Mouse (Mus musculus): ENCODE results near the gene Vnn1. TPM values are rescaled to one million over a fixed set of nuclear protein-coding genes. Genes with fewer than 3 reads are reported as not detected.

Vnn1 gene
- total RNA-seq (2021), result under 1 TPM; 0.31 to 0.56 TPM

GRCm38 (mm10) chr10:23894601-23895349 is at the start of gene Vnn1:
Gene Vnn1, plus strand, starts transcription at chr10:23894688.
- no peak for DNase-seq (ENCODE audit: low spot score)
- intact Hi-C loops (cut with DNase I), result no loop called here

DNA sequence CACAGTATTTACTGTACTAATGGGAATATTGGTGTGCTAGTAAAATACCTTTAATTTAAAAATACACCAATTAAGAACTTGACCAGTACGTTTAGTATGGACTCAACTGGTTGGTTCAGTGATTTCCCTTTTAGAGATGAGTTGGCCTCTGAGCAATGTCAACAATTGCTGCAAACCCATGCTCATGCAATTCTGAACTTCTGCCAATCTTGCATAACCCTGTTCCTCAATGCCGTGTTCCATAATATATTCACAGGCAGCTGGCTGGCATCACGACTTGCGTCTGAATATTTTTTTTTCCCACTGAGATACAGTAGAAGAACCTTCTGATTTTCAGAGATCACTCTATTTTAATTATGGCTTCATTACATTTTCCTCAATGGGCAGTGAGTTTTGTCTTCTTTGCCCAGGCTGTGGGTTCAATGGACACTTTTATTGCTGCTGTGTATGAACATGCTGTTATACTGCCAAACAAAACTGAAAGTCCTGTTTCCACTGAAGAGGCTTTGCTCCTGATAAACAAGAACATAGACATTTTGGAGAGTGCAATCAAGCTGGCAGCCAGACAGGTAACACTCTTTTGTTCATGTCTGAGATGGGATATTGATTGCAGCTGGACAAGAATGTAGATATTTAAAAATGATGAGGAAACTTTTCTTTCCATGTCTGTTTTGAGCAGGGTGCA is 43.1 kb upstream of the Vnn1 start, which contains the start of gene Vnn3:
TSS of gene Vnn3 (plus strand) at position 235 of the 685 bp plus-strand sequence.
- intact Hi-C loops (cut with DNase I), result no loop called here
- DNase-seq (ENCODE audit: low spot score), result no peak

DNA sequence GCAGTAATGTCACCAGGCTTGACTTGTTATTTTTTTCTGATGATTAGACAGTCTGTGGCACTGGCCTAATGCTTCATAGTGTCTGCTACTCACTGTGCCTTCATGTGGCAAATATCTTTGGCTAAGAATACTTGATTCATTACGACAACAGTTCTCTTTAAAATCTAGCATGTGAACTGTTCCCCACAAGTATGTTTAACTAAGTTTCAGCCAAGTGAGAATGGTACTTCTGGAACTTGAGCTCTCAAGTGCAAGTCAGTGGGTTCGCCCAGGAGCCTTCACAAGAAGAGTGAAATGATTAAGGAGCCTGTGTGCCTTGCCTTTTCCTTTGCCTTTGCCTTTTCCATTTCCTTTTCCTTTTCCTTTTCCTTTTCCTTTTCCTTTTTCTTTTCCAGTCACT is 42.4 kb upstream of the Vnn1 start:
- DNase-seq (ENCODE audit: low spot score), result no peak
- intact Hi-C loops (cut with DNase I), result no loop called here

- no peak for DNase-seq (ENCODE audit: low spot score)
- intact Hi-C loops (cut with DNase I), result no loop called here
Observed at GRCm38 (mm10) chr10:23864362-23865312, 29.9 kb upstream of the Vnn1 start.

GRCm38 (mm10) chr10:23880695-23881094 is 13.8 kb upstream of the Vnn1 start:
- no peak for DNase-seq (ENCODE audit: low spot score)
- intact Hi-C loops (cut with DNase I), result no loop called here

- DNase-seq (ENCODE audit: low spot score), result no peak
- intact Hi-C loops (cut with DNase I), result no loop called here
Observed at GRCm38 (mm10) chr10:23884910-23885309, 9.6 kb upstream of the Vnn1 start.

DNA sequence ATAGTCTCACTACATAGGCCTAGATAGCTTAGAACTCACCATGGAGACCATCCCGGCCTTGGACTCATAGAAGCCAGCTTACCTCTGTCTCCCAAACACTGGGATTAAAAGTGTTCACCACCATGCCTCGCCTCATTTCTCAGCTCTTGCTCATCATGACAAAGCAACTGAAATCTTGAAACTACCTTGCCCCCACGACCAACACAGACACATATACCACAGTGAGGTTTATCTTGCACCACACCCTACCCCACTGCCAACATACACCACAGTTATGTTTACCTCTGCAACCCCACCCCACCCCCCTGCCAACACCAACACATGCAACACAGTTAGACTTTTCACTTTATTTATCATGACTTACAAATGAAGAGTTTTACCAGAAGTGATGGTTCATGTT is 8.4 kb upstream of the Vnn1 start:
- DNase-seq (ENCODE audit: low spot score), result no peak
- intact Hi-C loops (cut with DNase I), result no loop called here

- intact Hi-C loops (cut with DNase I), result no loop called here
- DNase-seq (ENCODE audit: low spot score), result no peak
Observed at GRCm38 (mm10) chr10:23892987-23893386, 1.5 kb upstream of the Vnn1 start.

DNA sequence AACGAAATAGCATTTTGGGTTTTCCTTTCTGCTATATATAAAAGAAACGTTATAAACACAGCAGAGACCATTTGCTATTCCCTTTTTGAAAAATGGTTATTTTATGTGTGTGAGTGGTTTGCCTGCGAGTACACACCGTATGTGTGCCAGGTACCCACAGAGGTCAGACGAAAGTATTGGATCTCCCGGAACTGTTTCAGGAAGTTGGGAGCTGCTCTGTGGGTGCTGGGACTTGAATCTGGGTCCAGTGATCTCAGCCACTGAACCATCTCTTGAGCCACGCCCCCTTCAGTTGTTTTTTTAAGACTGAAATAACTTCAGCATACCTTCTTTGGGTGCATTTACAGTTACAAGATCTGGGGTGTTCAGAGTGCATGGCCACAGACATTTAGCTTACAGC is 888 bp downstream of the Vnn1 start:
- DNase-seq (ENCODE audit: low spot score), result no peak
- intact Hi-C loops (cut with DNase I), result no loop called here

DNA sequence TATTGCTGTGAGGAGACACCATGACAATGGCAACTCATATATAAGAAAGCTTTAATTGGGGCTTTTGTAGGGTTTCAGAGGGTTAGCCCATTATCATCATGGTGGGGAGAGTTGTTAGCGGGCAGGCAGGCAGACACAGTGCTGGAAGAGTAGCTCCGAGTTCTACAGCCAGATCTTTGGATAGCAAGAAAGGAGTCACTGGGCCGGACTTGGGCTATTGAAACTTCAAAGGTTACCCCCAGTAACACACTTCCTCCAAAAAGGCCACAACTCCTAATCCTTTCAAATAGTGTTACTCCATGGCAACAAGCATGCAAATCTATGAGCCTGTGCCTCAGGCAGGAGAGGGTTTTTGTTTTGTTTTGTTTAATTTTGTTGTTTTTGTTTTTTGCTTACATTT is 6.6 kb downstream of the Vnn1 start:
- intact Hi-C loops (cut with DNase I), result no loop called here
- no peak for DNase-seq (ENCODE audit: low spot score)

DNA sequence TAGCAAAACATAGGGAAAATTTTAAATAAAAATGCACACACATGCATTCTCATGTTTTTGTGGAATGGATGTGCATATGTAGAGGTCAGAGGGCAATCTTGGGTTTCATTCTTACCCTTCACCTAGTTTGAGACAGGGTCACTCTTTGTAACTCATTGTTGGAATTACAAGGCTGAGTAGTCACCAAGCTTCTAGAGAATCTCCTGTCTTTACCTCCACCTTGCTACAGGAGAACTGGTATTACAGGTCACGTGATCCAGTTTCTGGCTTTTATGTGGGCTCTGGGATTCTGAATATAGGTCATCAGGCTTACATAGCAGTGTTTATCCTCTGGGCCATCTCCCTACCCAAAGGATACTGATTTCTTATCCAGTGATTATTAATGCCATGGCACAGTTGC is 11.2 kb downstream of the Vnn1 start:
- intact Hi-C loops (cut with DNase I), result no loop called here
- no peak for DNase-seq (ENCODE audit: low spot score)

DNA sequence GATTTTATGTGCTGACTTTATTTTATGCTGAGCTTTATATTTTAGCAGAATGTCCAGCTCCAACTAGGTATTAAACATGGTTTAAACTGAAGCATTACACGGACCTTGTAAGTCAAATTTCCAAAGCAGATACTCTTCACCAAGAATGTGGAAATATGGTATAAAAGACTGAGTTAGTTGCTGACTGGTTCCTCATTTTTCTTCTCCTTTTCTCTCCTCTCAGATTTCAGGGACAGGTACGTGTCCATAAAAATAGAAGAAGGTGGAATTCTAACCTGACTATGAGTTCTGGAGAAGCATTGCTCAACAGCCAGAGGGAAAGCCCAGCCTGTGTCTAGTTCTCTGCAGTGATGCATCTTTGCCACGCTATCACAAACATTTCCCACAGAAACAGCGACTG is 25.6 kb downstream of the Vnn1 start, which contains the start of gene Taar1:
TSS of gene Taar1 (plus strand) at position 301 of the 400 bp plus-strand sequence.
- intact Hi-C loops (cut with DNase I), result no loop called here
- no peak for DNase-seq (ENCODE audit: low spot score)

- DNase-seq (ENCODE audit: low spot score), result no peak
- intact Hi-C loops (cut with DNase I), result no loop called here
Observed at GRCm38 (mm10) chr10:23922468-23922867, 28.0 kb downstream of the Vnn1 start.

DNA sequence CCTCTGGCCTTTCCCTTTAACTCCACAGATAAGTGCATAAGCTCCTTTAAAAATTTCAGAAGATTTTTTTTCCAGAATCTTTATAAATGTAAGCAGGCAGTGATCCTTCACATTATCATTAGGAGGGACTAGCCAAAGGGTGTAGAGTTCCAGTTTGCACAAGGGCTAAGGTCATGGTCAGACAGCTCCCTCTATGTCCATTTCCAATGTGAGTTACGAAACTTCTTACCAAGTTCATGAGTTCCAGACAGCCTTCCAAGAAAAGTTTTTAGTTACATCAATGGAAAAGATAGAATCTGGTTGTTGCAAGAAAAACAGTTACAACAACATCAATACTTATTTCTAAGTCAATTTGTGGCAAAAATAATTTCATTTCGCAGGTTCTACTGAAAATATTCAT is 29.5 kb downstream of the Vnn1 start:
- DNase-seq (ENCODE audit: low spot score), result no peak
- intact Hi-C loops (cut with DNase I), result no loop called here

DNA sequence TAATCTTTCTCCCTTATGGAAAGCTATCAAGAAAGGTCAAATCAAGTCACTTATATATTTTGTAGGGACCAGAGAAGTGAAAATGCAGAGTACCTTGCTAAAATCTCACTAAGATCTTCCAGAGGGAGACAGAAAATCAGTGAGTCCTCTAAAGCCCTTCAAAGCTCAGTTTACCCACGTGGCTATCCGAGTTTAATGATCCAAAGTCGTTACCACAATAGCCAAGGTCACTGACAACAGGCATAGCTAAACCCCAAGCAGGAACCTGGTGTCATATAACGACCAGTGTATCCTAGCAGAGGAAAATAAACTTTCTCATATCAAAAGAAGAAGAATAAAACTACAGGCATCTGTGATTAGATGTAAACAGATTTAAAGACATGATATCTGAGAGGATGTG is 43.1 kb downstream of the Vnn1 start:
- DNase-seq (ENCODE audit: low spot score), result no peak
- intact Hi-C loops (cut with DNase I), result no loop called here

DNA sequence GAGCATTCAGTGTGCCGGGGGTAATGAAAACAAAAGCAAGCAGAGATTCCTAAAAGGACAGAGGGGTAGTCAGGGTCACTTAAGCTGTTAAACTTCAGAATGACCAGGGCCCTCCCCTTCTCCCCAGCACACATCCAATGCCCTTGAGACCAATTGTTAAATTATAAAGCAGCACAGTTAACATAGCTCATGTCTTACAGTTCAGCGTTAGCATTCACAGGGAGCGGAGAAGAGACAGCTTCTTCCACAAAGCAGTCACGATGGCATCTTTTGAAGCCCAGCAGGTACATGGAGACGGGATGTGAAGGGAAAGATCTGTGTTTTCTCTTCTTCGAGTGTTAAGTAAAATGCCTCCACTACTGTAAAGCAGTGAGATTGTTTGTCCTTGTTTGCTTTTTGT is 43.8 kb downstream of the Vnn1 start, which contains the start of gene Taar2:
TSS of gene Taar2 (plus strand) at position 261 of the 400 bp plus-strand sequence.
- no peak for DNase-seq (ENCODE audit: low spot score)
- intact Hi-C loops (cut with DNase I), result no loop called here

GRCm38 (mm10) chr10:23942465-23942864 is 48.0 kb downstream of the Vnn1 start:
- DNase-seq (ENCODE audit: low spot score), result no peak
- intact Hi-C loops (cut with DNase I), result no loop called here

DNA sequence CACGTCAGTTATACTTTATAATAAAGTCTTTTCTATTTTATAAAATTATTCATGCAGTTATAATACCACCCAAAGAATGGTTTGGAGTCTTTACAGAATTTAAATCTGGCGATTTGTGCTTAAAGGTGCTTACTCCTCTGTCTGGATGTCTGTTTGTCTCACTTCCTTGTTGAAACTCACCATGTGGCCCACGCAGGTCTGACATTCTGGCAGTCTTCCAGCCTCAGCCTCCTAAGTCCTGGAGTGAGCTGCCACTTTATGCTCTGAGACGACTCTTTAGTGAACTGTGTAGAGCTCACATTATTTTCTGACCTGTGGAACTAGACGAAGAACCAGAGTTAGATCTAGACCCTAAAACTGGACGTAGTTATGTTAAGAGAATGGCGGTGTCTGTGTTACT is 53.5 kb downstream of the Vnn1 start:
- intact Hi-C loops (cut with DNase I), result no loop called here
- DNase-seq (ENCODE audit: low spot score), result no peak

DNA sequence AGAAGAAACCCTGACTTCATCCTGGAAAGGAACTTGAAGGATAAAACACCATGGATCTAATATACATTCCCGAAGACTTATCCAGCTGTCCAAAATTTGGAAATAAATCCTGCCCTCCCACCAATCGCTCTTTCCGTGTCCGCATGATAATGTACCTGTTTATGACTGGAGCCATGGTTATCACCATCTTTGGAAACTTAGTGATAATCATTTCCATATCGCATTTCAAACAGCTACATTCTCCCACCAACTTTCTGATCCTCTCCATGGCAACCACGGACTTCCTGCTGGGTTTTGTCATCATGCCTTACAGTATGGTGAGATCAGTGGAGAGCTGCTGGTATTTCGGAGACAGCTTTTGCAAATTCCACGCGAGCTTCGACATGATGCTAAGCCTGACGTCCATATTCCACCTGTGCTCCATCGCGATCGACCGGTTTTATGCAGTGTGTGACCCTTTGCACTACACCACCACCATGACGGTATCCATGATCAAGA is 55.1 kb downstream of the Vnn1 start, which contains the start of gene Taar3:
TSS of gene Taar3 (plus strand) at position 51 of the 498 bp plus-strand sequence.
- DNase-seq (ENCODE audit: low spot score), result no peak
- intact Hi-C loops (cut with DNase I), result no loop called here

DNA sequence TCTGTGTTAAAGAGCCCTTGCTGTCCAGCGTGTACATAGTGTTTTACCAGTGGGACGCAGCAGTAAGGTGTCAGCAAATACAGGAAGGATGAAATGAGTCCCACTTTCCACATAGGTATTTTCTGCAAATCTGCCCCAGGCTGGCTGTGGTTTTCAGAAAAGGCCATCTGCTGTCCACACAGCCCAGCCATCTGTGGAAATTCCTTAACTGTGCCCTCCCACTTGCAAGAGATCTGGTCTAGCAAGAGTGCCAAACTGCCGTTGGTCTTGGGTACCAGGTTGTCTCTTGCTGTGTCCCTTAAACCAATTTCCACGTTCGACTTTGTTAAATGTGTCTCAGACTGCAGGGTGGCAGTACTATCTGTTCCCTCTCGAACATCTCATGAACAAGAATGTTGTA is 57.2 kb downstream of the Vnn1 start:
- intact Hi-C loops (cut with DNase I), result no loop called here

More for the DNA sequence above, 57.2 kb downstream of the Vnn1 start:
- no peak for DNase-seq (ENCODE audit: low spot score)

Data from heart, postnatal 25 days (tissue).